Mouse (Mus musculus) C2C12 (cell line): Measurements from ENCODE around the gene Snap47.

Source experiments
- CTCF ChIP-seq: IDR thresholded peaks from one replicate; pipeline ENCODE4 v1.5.1; 2011; ENCODE audit not compliant: control insufficient read depth, insufficient read depth, insufficient read length
- MAX ChIP-seq: IDR thresholded peaks from one replicate; pipeline ENCODE4 v1.6.1; 2011; ENCODE audit warnings: mild to moderate bottlenecking, control low read depth
- USF1 ChIP-seq: IDR thresholded peaks from one replicate; pipeline ENCODE4 v1.6.1; 2011; ENCODE audit warnings: low read depth, mild to moderate bottlenecking, control low read depth, moderate library complexity

- TF ChIP-seq CTCF (no peak), MAX (no peak), USF1 (no peak)
Measured at GRCm38 (mm10) chr11:59456346-59456745, 5.4 kb upstream of the Snap47 start.
